Mouse (Mus musculus) lung, postnatal 10 days (tissue): Measurements from ENCODE around the gene Syngap1.
"Not testable (repeated sequence)": the region's sequence is repeated elsewhere in the genome, so short reads cannot be mapped to it uniquely, and the experiment has no call there.

Source experiments
- DNase-seq: peaks from one replicate; pipeline ENCODE4 v3.0.0; 2021

The Syngap1 gene

GRCm38 (mm10) chr17:26941031-26941789 is at the start of gene Syngap1:
Syngap1 (plus strand) TSS chr17:26941253.
- peak; percentile 68 for DNase-seq

GRCm38 (mm10) chr17:26892635-26893375 is 48.2 kb upstream of the Syngap1 start:
- no peak for DNase-seq

- no peak for DNase-seq
Observed at GRCm38 (mm10) chr17:26893492-26893891, 47.6 kb upstream of the Syngap1 start.

GRCm38 (mm10) chr17:26894342-26894741 is 46.7 kb upstream of the Syngap1 start:
- no peak for DNase-seq

- DNase-seq = peak; percentile 85
Observed at GRCm38 (mm10) chr17:26895578-26895977, 45.5 kb upstream of the Syngap1 start.

GRCm38 (mm10) chr17:26900916-26901315 is 40.1 kb upstream of the Syngap1 start:
- no peak for DNase-seq

GRCm38 (mm10) chr17:26904320-26904719 is 36.7 kb upstream of the Syngap1 start:
- DNase-seq = no peak

GRCm38 (mm10) chr17:26907506-26907905 is 33.5 kb upstream of the Syngap1 start:
- not testable (repeated sequence) for DNase-seq

GRCm38 (mm10) chr17:26915248-26915647 is 25.8 kb upstream of the Syngap1 start:
- DNase-seq = no peak

- DNase-seq = peak; percentile 100
Observed at GRCm38 (mm10) chr17:26916711-26917482, 24.2 kb upstream of the Syngap1 start, which contains the start of gene Kifc5b. Kifc5b (plus strand) TSS chr17:26917091.

GRCm38 (mm10) chr17:26917560-26917959 is 23.5 kb upstream of the Syngap1 start:
- not testable (repeated sequence) for DNase-seq

- no peak for DNase-seq
Observed at GRCm38 (mm10) chr17:26918343-26918742, 22.7 kb upstream of the Syngap1 start.

- not testable (repeated sequence) for DNase-seq
Observed at GRCm38 (mm10) chr17:26919516-26919915, 21.5 kb upstream of the Syngap1 start.

GRCm38 (mm10) chr17:26922368-26922767 is 18.7 kb upstream of the Syngap1 start:
- DNase-seq = not testable (repeated sequence)

- not testable (repeated sequence) for DNase-seq
Observed at GRCm38 (mm10) chr17:26925414-26925813, 15.6 kb upstream of the Syngap1 start.

- DNase-seq = peak; percentile 79
Observed at GRCm38 (mm10) chr17:26931795-26932194, 9.3 kb upstream of the Syngap1 start.

- peak; percentile 97 for DNase-seq
Observed at GRCm38 (mm10) chr17:26932839-26933398, 8.1 kb upstream of the Syngap1 start, which contains the start of gene Phf1. Phf1 (plus strand) TSS chr17:26933052.

- DNase-seq = no peak
Observed at GRCm38 (mm10) chr17:26933419-26933818, 7.6 kb upstream of the Syngap1 start.

GRCm38 (mm10) chr17:26933885-26934827 is 6.9 kb upstream of the Syngap1 start:
- no peak for DNase-seq

GRCm38 (mm10) chr17:26935027-26935426 is 6.0 kb upstream of the Syngap1 start:
- no peak for DNase-seq

- DNase-seq = no peak
Observed at GRCm38 (mm10) chr17:26936453-26936852, 4.6 kb upstream of the Syngap1 start.
